Mouse (Mus musculus) testis, adult 2 months (tissue): ENCODE results near the gene Rps3. TPM values are rescaled to one million over a fixed set of nuclear protein-coding genes. Genes with fewer than 3 reads are reported as not detected.

Experiments used
- H3K27ac ChIP-seq: fragments of 200-500 bp; 2 replicates; pipeline ENCODE4 v1.5.1; 2012; ENCODE audit warnings: low read depth, low read length; ENCODE audit not compliant: control insufficient read depth, insufficient read depth
- H3K27me3 ChIP-seq: fragments of 200-500 bp; 2 replicates; pipeline ENCODE4 v1.6.1; 2012; ENCODE audit warnings: mild to moderate bottlenecking, low read length, moderate library complexity; ENCODE audit not compliant: control insufficient read depth, insufficient read depth
- H3K36me3 ChIP-seq: fragments of 200-500 bp; 2 replicates; pipeline ENCODE4 v1.6.1; 2012; ENCODE audit warnings: mild to moderate bottlenecking, low read length; ENCODE audit not compliant: control insufficient read depth, insufficient read depth
- H3K4me1 ChIP-seq: fragments of 200-500 bp; 2 replicates; pipeline ENCODE4 v1.6.1; 2012; ENCODE audit warnings: low read length; ENCODE audit not compliant: control insufficient read depth, insufficient read depth
- H3K4me3 ChIP-seq: fragments of 200-500 bp; 2 replicates; pipeline ENCODE4 v1.5.1; 2012; ENCODE audit warnings: low read depth, mild to moderate bottlenecking, low read length, moderate library complexity, mixed read lengths; ENCODE audit not compliant: control insufficient read depth
- CTCF ChIP-seq: fragments of 200-500 bp; IDR thresholded peaks from 2 replicates; pipeline ENCODE4 v1.5.1; 2012; ENCODE audit warnings: low read depth, mild to moderate bottlenecking, inconsistent platforms, low read length, moderate library complexity; ENCODE audit not compliant: control insufficient read depth, insufficient read depth, insufficient replicate concordance
- POLR2A ChIP-seq: fragments of 200-500 bp; IDR thresholded peaks from 2 replicates; pipeline ENCODE4 v1.6.1; 2012; ENCODE audit warnings: low read depth, mild to moderate bottlenecking, inconsistent platforms, low read length, moderate library complexity; ENCODE audit not compliant: control insufficient read depth
- polyA plus RNA-seq: library from polyadenylated mRNA; depleted of rRNA; stranded (reverse); fragments of >200 nt; gene quantifications from 2 replicates; pipeline ENCODE4 v1.2.3, GENCODE M21; 2012

The Rps3 gene
- polyA plus RNA-seq, 1 experiment, result 70.0 TPM

- Histone ChIP-seq H3K36me3 (peaks cover 4% of the 10 kb centered on the region), H3K4me3 (no peak overlapping the region), H3K4me1 (no peaks in the 10 kb centered on the region), H3K27ac (no peak overlapping the region), H3K27me3 (no peaks in the 10 kb centered on the region)
- TF ChIP-seq POLR2A (no peak), CTCF (no peak)
Observed at GRCm38 (mm10) chr7:99476558-99477114, 6.9 kb downstream of the Rps3 start.

GRCm38 (mm10) chr7:99475562-99475911 lies 8.0 kb downstream of the Rps3 start:
- TF ChIP-seq POLR2A (no peak), CTCF (no peak)
- Histone ChIP-seq H3K27ac (no peak overlapping the region), H3K4me3 (no peak overlapping the region), H3K4me1 (no peaks in the 10 kb centered on the region), H3K27me3 (no peaks in the 10 kb centered on the region), H3K36me3 (no peaks in the 10 kb centered on the region)

GRCm38 (mm10) chr7:99474836-99475561 lies 8.5 kb downstream of the Rps3 start:
- Histone ChIP-seq H3K36me3 (no peaks in the 10 kb centered on the region), H3K27ac (no peak overlapping the region), H3K4me3 (no peak overlapping the region)

GRCm38 (mm10) chr7:99473638-99474407 lies 9.7 kb downstream of the Rps3 start:
- TF ChIP-seq CTCF (no peak; the same call in 1 of the 2 replicates), POLR2A (no peak; the same call in 1 of the 2 replicates)
- no peaks in the 10 kb centered on the region for H3K27me3 ChIP-seq
- H3K36me3 ChIP-seq, result no peaks in the 10 kb centered on the region
- H3K27ac ChIP-seq, result no peak overlapping the region
- no peak overlapping the region for H3K4me3 ChIP-seq
- H3K4me1 ChIP-seq, result peaks cover 5% of the 10 kb centered on the region

More at GRCm38 (mm10) chr7:99474836-99475561, 8.5 kb downstream of the Rps3 start:
- Histone ChIP-seq H3K27me3 (no peaks in the 10 kb centered on the region), H3K4me1 (no peaks in the 10 kb centered on the region)
- TF ChIP-seq POLR2A (no peak), CTCF (no peak)

GRCm38 (mm10) chr7:99471578-99471977 lies 12.0 kb downstream of the Rps3 start:
- H3K36me3 ChIP-seq, result no peaks in the 10 kb centered on the region
- H3K27me3 ChIP-seq, result no peaks in the 10 kb centered on the region
- peaks cover 14% of the 10 kb centered on the region for H3K4me1 ChIP-seq
- no peak overlapping the region for H3K27ac ChIP-seq
- TF ChIP-seq CTCF, result peak; percentile 94
- no peak for TF ChIP-seq POLR2A
- no peak overlapping the region for H3K4me3 ChIP-seq

- TF ChIP-seq CTCF, result no peak
- TF ChIP-seq POLR2A, result no peak
- Histone ChIP-seq H3K36me3 (no peaks in the 10 kb centered on the region), H3K4me3 (no peak overlapping the region), H3K4me1 (peaks cover 17% of the 10 kb centered on the region), H3K27ac (no peak overlapping the region), H3K27me3 (no peaks in the 10 kb centered on the region)
Observed at GRCm38 (mm10) chr7:99469680-99470405, 13.7 kb downstream of the Rps3 start.
